Mouse (Mus musculus): ENCODE measurements around the gene B4galnt1. TPM values are rescaled to one million over a fixed set of nuclear protein-coding genes. Genes with fewer than 3 reads are reported as not detected.
"Not testable (repeated sequence)": the region's sequence is repeated elsewhere in the genome, so short reads cannot be mapped to it uniquely, and the experiment has no call there.

The B4galnt1 gene
- polyA plus RNA-seq (2012; rRNA removed), result 247 and 361 TPM in 2 replicates

GRCm38 (mm10) chr10:127164631-127165353 lies at the start of gene B4galnt1:
B4galnt1 (plus strand) TSS chr10:127165225.
- WGBS, result 3% methylated on average over 52 of the region's 52 CpGs

GRCm38 (mm10) chr10:127118470-127118869 lies 46.6 kb upstream of the B4galnt1 start:
- no peak for DNase-seq (ENCODE audit: low read depth, low spot score)
- WGBS, result 90% methylated on average over 11 of the region's 11 CpGs

More at GRCm38 (mm10) chr10:127164631-127165353, at the start of gene B4galnt1:
- DNase-seq (ENCODE audit: low read depth, low spot score), result no peak

- no peak for DNase-seq (ENCODE audit: low read depth, low spot score)
- 93% methylated on average over 10 of the region's 10 CpGs for WGBS
These were observed 45.8 kb upstream of the B4galnt1 start for GRCm38 (mm10) chr10:127119229-127119628.

- 1% methylated on average over 34 of the region's 34 CpGs for WGBS
- DNase-seq (ENCODE audit: low read depth, low spot score), result no peak
These were observed 44.5 kb upstream of the B4galnt1 start for GRCm38 (mm10) chr10:127120301-127121065.

- 0% methylated on average over 19 of the region's 19 CpGs for WGBS
- DNase-seq (ENCODE audit: low read depth, low spot score), result peak; percentile 92
These were observed 44.0 kb upstream of the B4galnt1 start, which contains the start of gene Os9 for GRCm38 (mm10) chr10:127121066-127121477. Os9 (minus strand) TSS chr10:127121131.

- WGBS, result 93% methylated on average over 3 of the region's 3 CpGs
- no peak for DNase-seq (ENCODE audit: low read depth, low spot score)
These were observed 43.0 kb upstream of the B4galnt1 start for GRCm38 (mm10) chr10:127122018-127122417.

- no peak for DNase-seq (ENCODE audit: low read depth, low spot score)
- 14% methylated on average over 13 of the region's 13 CpGs for WGBS
These were observed 42.1 kb upstream of the B4galnt1 start for GRCm38 (mm10) chr10:127122784-127123435.

- WGBS, result 15% methylated on average over 4 of the region's 4 CpGs
- DNase-seq (ENCODE audit: low read depth, low spot score), result no peak
These were observed 41.6 kb upstream of the B4galnt1 start for GRCm38 (mm10) chr10:127123436-127123805.

GRCm38 (mm10) chr10:127125210-127126001 lies 39.6 kb upstream of the B4galnt1 start:
- 72% methylated on average over 9 of the region's 9 CpGs for WGBS
- DNase-seq (ENCODE audit: low read depth, low spot score), result no peak

- DNase-seq (ENCODE audit: low read depth, low spot score), result no peak
- 66% methylated on average over 5 of the region's 5 CpGs for WGBS
These were observed 38.4 kb upstream of the B4galnt1 start for GRCm38 (mm10) chr10:127126579-127126978.

GRCm38 (mm10) chr10:127127711-127128279 lies 37.2 kb upstream of the B4galnt1 start:
- no peak for DNase-seq (ENCODE audit: low read depth, low spot score)
- 83% methylated on average over 7 of the region's 7 CpGs for WGBS

GRCm38 (mm10) chr10:127129431-127129830 lies 35.6 kb upstream of the B4galnt1 start:
- 37% methylated on average over 4 of the region's 4 CpGs for WGBS
- DNase-seq (ENCODE audit: low read depth, low spot score), result no peak

GRCm38 (mm10) chr10:127132469-127132868 lies 32.6 kb upstream of the B4galnt1 start:
- DNase-seq (ENCODE audit: low read depth, low spot score), result no peak
- WGBS, result 25% methylated on average over 5 of the region's 5 CpGs

- WGBS, result 71% methylated on average over 3 of the region's 3 CpGs
- DNase-seq (ENCODE audit: low read depth, low spot score), result not testable (repeated sequence)
These were observed 30.5 kb upstream of the B4galnt1 start for GRCm38 (mm10) chr10:127134394-127135035.

- 38% methylated on average over 8 of the region's 8 CpGs for WGBS
- no peak for DNase-seq (ENCODE audit: low read depth, low spot score)
These were observed 29.7 kb upstream of the B4galnt1 start for GRCm38 (mm10) chr10:127135118-127135836.

- 39% methylated on average over 4 of the region's 4 CpGs for WGBS
- no peak for DNase-seq (ENCODE audit: low read depth, low spot score)
These were observed 28.5 kb upstream of the B4galnt1 start for GRCm38 (mm10) chr10:127136510-127136909.

GRCm38 (mm10) chr10:127137896-127138295 lies 27.1 kb upstream of the B4galnt1 start:
- WGBS, result 32% methylated on average over 3 of the region's 3 CpGs
- no peak for DNase-seq (ENCODE audit: low read depth, low spot score)
